Mouse (Mus musculus): Measurements from ENCODE around the gene Gpr183. TPM values are rescaled to one million over a fixed set of nuclear protein-coding genes. Genes with fewer than 3 reads are reported as not detected.
A peak's percentile ranks its signal among the peaks of the same experiment; 100 is the strongest.

Gene Gpr183
- total and polyA plus RNA-seq, 3 experiments: 0.04 to 0.06 TPM; not detected in 1

DNA sequence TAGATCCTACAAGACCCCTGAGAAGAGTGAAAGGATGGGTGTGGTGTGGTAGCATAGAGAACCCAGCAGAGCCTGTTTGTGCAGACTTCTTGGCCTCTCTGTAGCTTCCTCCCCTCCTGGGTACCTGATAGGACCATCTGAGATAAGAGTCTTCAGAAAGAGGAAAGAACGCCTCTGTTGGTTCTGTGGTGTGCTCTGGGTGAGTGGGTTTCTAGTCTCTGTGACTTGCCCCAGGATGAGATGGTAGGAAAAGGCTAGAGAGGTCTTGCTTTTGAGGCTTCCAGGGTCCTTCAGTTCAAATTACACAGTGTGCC, 30.5 kb upstream of the Gpr183 start:
- H3K27ac ChIP-seq (ENCODE audit: control insufficient read depth, low read depth, low read length): peak overlapping the region; percentile 40
- no peaks in the 10 kb centered on the region for H3K9me3 ChIP-seq (replicated peaks; ENCODE audit: insufficient read depth, low read length)
- H3K4me1 ChIP-seq (ENCODE audit: control insufficient read depth in 1 of 2, insufficient read depth in 2 of 2, low read length in 2 of 2): peaks cover 18 to 25% of the 10 kb centered on the region in 2 experiments
- no peak overlapping the region for H3K4me3 ChIP-seq (ENCODE audit: control insufficient read depth in 1 of 2, insufficient read depth in 1 of 2, low read depth in 2 of 2, low read length in 2 of 2)
- TF ChIP-seq TBP (IDR thresholded peaks at IDR 0.05; ENCODE audit: low read depth, low read length) (peak; percentile 63; the same call in 1 of the 2 replicates), EP300 (IDR thresholded peaks at IDR 0.05; ENCODE audit: low read depth in 1 of 2, low read length in 2 of 2) (peak; percentile 40 to 64; a peak in 3 of 4 replicates), ETS1 (IDR thresholded peaks at IDR 0.05; ENCODE audit: low read depth, low read length) (peak; percentile 36; the same call in 1 of the 2 replicates), SMC3 (IDR thresholded peaks at IDR 0.05; ENCODE audit: low read depth, low read length) (no peak), ZC3H11A (IDR thresholded peaks at IDR 0.05; ENCODE audit: low read depth, low read length) (no peak), TCF12 (IDR thresholded peaks at IDR 0.05; ENCODE audit: low read depth, low read length) (peak; percentile 26; the same call in 1 of the 2 replicates), RCOR1 (IDR thresholded peaks at IDR 0.05; ENCODE audit: low read depth, low read length) (peak; percentile 30; the same call in 1 of the 2 replicates), CTCF (IDR thresholded peaks at IDR 0.05 in 2 of 3, conservative IDR thresholded peaks at IDR 0.05 in 1 of 3; ENCODE audit: control insufficient read depth in 1 of 3, insufficient read depth in 1 of 3, low read depth in 2 of 3, low read length in 3 of 3, poor library complexity in 1 of 3, severe bottlenecking in 1 of 3) (no peak), GATA1 (IDR thresholded peaks at IDR 0.05; ENCODE audit: low read depth, low read length) (peak; percentile 83)
- DNase-seq (ENCODE audit: low read depth, low spot score): peak; percentile 70
- H3K27me3 ChIP-seq (ENCODE audit: control insufficient read depth in 1 of 2, insufficient read depth in 2 of 2, low read length in 2 of 2): no peaks in the 10 kb centered on the region
- H3K36me3 ChIP-seq (ENCODE audit: control insufficient read depth in 1 of 2, insufficient read depth in 2 of 2, low read length in 2 of 2): peaks cover 0 to 19% of the 10 kb centered on the region in 2 experiments; a peak in 3 of 4 replicates
- H3K9ac ChIP-seq (ENCODE audit: control insufficient read depth, low read depth, low read length, poor library complexity, severe bottlenecking): no peak overlapping the region
- H3K79me2 ChIP-seq (ENCODE audit: control insufficient read depth, insufficient read depth, low read length, poor library complexity): no peaks in the 10 kb centered on the region

DNA sequence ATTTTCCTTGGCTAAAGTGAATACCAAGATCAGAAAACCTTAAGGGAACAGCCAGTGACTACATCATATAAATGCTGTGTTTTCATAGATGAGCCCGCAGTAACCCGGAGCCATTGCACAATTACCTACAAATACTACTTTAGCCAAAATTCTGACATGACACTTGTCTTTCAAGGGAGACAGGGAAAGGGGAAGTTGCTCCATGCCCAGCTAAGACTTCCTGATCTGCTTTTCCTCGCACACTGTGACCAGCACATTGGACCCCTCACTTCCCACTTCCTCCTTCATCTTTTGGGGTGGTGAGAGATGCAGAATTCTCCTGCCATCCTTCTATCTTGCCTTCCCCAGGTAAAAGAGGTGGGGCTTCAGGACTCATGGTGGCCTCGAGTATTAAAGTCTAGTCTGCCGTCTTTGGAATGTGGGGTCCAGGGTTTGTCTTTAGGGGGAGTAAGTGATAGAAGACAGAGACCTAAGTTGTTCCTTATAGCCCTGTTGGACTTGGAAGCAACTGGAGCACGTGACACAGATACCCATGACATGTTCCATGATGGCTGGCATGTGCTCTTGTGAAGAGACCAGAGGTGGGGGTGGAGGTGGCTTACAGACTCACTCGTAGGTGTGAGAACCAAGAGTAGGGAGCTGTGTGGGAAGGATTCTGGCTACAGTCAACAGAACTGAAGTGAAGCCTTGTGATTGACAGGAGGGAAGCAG, 30.0 kb upstream of the Gpr183 start:
- Histone ChIP-seq H3K27ac (ENCODE audit: control insufficient read depth, low read depth, low read length) (peak overlapping the region; percentile 40; the same call in 1 of the 2 replicates), H3K27me3 (ENCODE audit: control insufficient read depth in 1 of 2, insufficient read depth in 2 of 2, low read length in 2 of 2) (no peaks in the 10 kb centered on the region), H3K4me1 (ENCODE audit: control insufficient read depth in 1 of 2, insufficient read depth in 2 of 2, low read length in 2 of 2) (peaks cover 18 to 25% of the 10 kb centered on the region in 2 experiments), H3K9me3 (replicated peaks; ENCODE audit: insufficient read depth, low read length) (no peaks in the 10 kb centered on the region), H3K36me3 (ENCODE audit: control insufficient read depth in 1 of 2, insufficient read depth in 2 of 2, low read length in 2 of 2) (peaks cover 0 to 19% of the 10 kb centered on the region in 2 experiments; a peak in 3 of 4 replicates), H3K9ac (ENCODE audit: control insufficient read depth, low read depth, low read length, poor library complexity, severe bottlenecking) (no peak overlapping the region), H3K4me3 (ENCODE audit: control insufficient read depth in 1 of 2, insufficient read depth in 1 of 2, low read depth in 2 of 2, low read length in 2 of 2) (no peak overlapping the region), H3K79me2 (ENCODE audit: control insufficient read depth, insufficient read depth, low read length, poor library complexity) (no peaks in the 10 kb centered on the region)
- peak; percentile 61 for DNase-seq (ENCODE audit: low read depth, low spot score)
- TF ChIP-seq GATA1 (IDR thresholded peaks at IDR 0.05; ENCODE audit: low read depth, low read length): no peak
- no peak for TF ChIP-seq POLR2AphosphoS2 (IDR thresholded peaks at IDR 0.05; ENCODE audit: low read length)
- no peak for TF ChIP-seq UBTF (IDR thresholded peaks at IDR 0.05; ENCODE audit: borderline replicate concordance, insufficient read depth, low read depth, low read length)
- 0 out of 2 replicates have a peak, but pooled peaks have one; percentile 10 for TF ChIP-seq SIN3A (IDR thresholded peaks at IDR 0.05; ENCODE audit: low read length)
- 0 out of 2 replicates have a peak, but pooled peaks have one; percentile 49 for TF ChIP-seq MXI1 (IDR thresholded peaks at IDR 0.05; ENCODE audit: low read depth, low read length)
- no peak for TF ChIP-seq CTCF (IDR thresholded peaks at IDR 0.05 in 2 of 3, conservative IDR thresholded peaks at IDR 0.05 in 1 of 3; ENCODE audit: control insufficient read depth in 1 of 3, insufficient read depth in 1 of 3, low read depth in 2 of 3, low read length in 3 of 3, poor library complexity in 1 of 3, severe bottlenecking in 1 of 3)
- TF ChIP-seq RAD21 (IDR thresholded peaks at IDR 0.05; ENCODE audit: low read depth, low read length): no peak
- TF ChIP-seq MAZ (IDR thresholded peaks at IDR 0.05; ENCODE audit: low read depth, low read length): no peak
- TF ChIP-seq USF1 (IDR thresholded peaks at IDR 0.05; ENCODE audit: low read depth, low read length): peak; percentile 55
- no peak for TF ChIP-seq GABPA (IDR thresholded peaks at IDR 0.05; ENCODE audit: low read depth, low read length)
- TF ChIP-seq ELF1 (IDR thresholded peaks at IDR 0.05; ENCODE audit: low read depth, low read length): no peak; the same call in 1 of the 2 replicates
- no peak for TF ChIP-seq POLR2AphosphoS5 (IDR thresholded peaks at IDR 0.05; ENCODE audit: borderline replicate concordance, low read depth, low read length)
- TF ChIP-seq RCOR1 (IDR thresholded peaks at IDR 0.05; ENCODE audit: low read depth, low read length): no peak
- no peak for TF ChIP-seq ETS1 (IDR thresholded peaks at IDR 0.05; ENCODE audit: low read depth, low read length)
- no peak for TF ChIP-seq E2F4 (IDR thresholded peaks at IDR 0.05; ENCODE audit: borderline replicate concordance, low read depth, low read length)
- TF ChIP-seq SMC3 (IDR thresholded peaks at IDR 0.05; ENCODE audit: low read depth, low read length): no peak
- no peak for TF ChIP-seq BHLHE40 (IDR thresholded peaks at IDR 0.05; ENCODE audit: borderline replicate concordance, low read depth, low read length)
- 0 out of 2 replicates have a peak, but pooled peaks have one; percentile 14 for TF ChIP-seq HCFC1 (IDR thresholded peaks at IDR 0.05; ENCODE audit: low read depth, low read length)

Measured in MEL (cell line).